Mouse (Mus musculus): ENCODE results near the gene Spata32.

GRCm38 (mm10) chr11:103170494-103171285 lies 47.5 kb downstream of the Spata32 start, which contains the start of gene Fmnl1:
- TF ChIP-seq CTCF (IDR thresholded peaks at IDR 0.05; ENCODE audit: low read depth, low read length) (no peak), POLR2A (IDR thresholded peaks at IDR 0.05; ENCODE audit: insufficient read depth, low read length) (no peak), EP300 (IDR thresholded peaks at IDR 0.05; ENCODE audit: insufficient read depth, low read depth, low read length) (no peak)
